Mouse (Mus musculus): ENCODE results near the gene Fam183b. TPM values are rescaled to one million over a fixed set of nuclear protein-coding genes. Genes with fewer than 3 reads are reported as not detected.
"Not testable (repeated sequence)": the region's sequence is repeated elsewhere in the genome, so short reads cannot be mapped to it uniquely, and the experiment has no call there.

The Fam183b gene
- 8.4 and 19.1 TPM in 2 replicates for polyA plus RNA-seq (2016; fragmentation: Nextera tagmentation; extraction: Ambion mirVana)

- 38% methylated on average over 14 of the region's 14 CpGs for WGBS
- H3K36me3 ChIP-seq: no peaks in the 10 kb centered on the region
- H3K9me3 ChIP-seq: no peaks in the 10 kb centered on the region
- 0 out of 2 replicates have a peak within 1 kb of the TSS, but pooled peaks have one; percentile 23 for H3K4me3 ChIP-seq
- no peaks in the 10 kb centered on the region for H3K27me3 ChIP-seq (ENCODE audit: insufficient read depth, poor library complexity, severe bottlenecking)
- peaks cover 16% of the 10 kb centered on the region for H3K4me1 ChIP-seq (replicated peaks)
- H3K27ac ChIP-seq: peak within 1 kb of the TSS; percentile 59
- DNase-seq (ENCODE audit: low spot score): peak; percentile 64
Measured at GRCm38 (mm10) chr11:58801558-58802228, at the start of gene Fam183b. Gene Fam183b (minus strand): TSS chr11:58801960.

DNA sequence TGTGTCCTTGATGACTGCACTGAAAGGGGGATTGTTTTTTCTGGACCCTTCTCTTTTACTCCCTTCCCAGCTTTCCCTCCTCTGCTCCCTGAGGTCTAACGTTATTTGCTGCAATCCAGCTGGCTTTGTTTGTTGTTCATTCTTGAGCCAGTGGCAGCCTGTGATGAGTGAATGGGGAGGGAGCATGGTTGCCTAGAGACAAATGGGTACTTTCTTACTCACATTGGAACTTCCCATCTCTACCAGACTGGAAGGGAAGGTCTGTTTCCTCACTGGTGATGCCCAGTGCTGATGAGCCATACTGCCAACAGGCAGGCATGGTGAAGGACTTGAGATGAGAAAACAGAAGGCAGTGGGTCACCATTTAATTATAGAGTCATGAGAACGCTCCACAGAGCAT, 48.0 kb upstream of the Fam183b start:
- no peak overlapping the region for H3K27ac ChIP-seq
- peaks cover 49% of the 10 kb centered on the region for H3K36me3 ChIP-seq
- H3K4me3 ChIP-seq: no peak overlapping the region
- no peaks in the 10 kb centered on the region for H3K27me3 ChIP-seq (ENCODE audit: insufficient read depth, poor library complexity, severe bottlenecking)
- 62% methylated on average over 2 of the region's 2 CpGs for WGBS
- H3K9me3 ChIP-seq: no peaks in the 10 kb centered on the region; the same call in 1 of the 2 replicates
- peaks cover 12% of the 10 kb centered on the region for H3K4me1 ChIP-seq (replicated peaks)
- no peak for DNase-seq (ENCODE audit: low spot score)

GRCm38 (mm10) chr11:58847636-58848035, 45.9 kb upstream of the Fam183b start:
- peaks cover 12% of the 10 kb centered on the region for H3K4me1 ChIP-seq (replicated peaks)
- H3K27me3 ChIP-seq (ENCODE audit: insufficient read depth, poor library complexity, severe bottlenecking): no peaks in the 10 kb centered on the region
- peak overlapping the region; percentile 83 for H3K4me3 ChIP-seq
- H3K27ac ChIP-seq: peak overlapping the region; percentile 88
- no peak for DNase-seq (ENCODE audit: low spot score)
- H3K9me3 ChIP-seq: no peaks in the 10 kb centered on the region; the same call in 1 of the 2 replicates
- peaks cover 38% of the 10 kb centered on the region for H3K36me3 ChIP-seq
- 46% methylated on average over 9 of the region's 9 CpGs for WGBS

- Histone ChIP-seq H3K27me3 (ENCODE audit: insufficient read depth, poor library complexity, severe bottlenecking) (no peaks in the 10 kb centered on the region), H3K36me3 (peaks cover 32% of the 10 kb centered on the region), H3K4me3 (peak within 1 kb of the TSS; percentile 83), H3K27ac (peak within 1 kb of the TSS; percentile 88), H3K4me1 (replicated peaks) (peaks cover 12% of the 10 kb centered on the region), H3K9me3 (no peaks in the 10 kb centered on the region; the same call in 1 of the 2 replicates)
- peak; percentile 87 for DNase-seq (ENCODE audit: low spot score)
- WGBS: under 1% methylated on average over 24 of the region's 24 CpGs
Measured at GRCm38 (mm10) chr11:58846919-58847461, 45.2 kb upstream of the Fam183b start, which contains the start of gene Gm12258. Gene Gm12258 (plus strand): TSS chr11:58847158.

DNA sequence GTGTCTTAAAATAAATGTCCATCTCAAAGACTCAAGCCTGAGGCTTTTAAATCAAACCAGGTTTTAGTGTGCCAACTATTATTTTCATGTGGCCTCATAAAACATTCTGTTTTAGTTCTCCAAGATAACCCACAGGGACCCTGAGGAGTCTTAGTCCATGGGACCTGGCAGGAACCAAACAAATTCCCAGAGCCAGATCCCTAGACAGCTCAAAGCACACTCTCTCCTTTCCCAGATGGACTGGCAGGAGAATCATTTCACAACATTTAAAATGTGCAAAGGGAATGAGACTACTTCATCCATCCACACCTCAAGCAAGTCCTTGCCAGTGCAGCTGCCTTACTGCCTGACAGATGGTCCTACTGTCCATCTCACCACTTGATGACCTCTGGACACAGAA, 37.2 kb upstream of the Fam183b start, which contains the start of gene Olfr311:
Gene Olfr311 (plus strand): TSS at position 301 of the 400 bp plus-strand sequence.
- H3K4me1 ChIP-seq (replicated peaks); H3K36me3 ChIP-seq; H3K4me3 ChIP-seq; DNase-seq (ENCODE audit: low spot score); H3K9me3 ChIP-seq; H3K27ac ChIP-seq; H3K27me3 ChIP-seq (ENCODE audit: insufficient read depth, poor library complexity, severe bottlenecking): not testable (repeated sequence)

DNA sequence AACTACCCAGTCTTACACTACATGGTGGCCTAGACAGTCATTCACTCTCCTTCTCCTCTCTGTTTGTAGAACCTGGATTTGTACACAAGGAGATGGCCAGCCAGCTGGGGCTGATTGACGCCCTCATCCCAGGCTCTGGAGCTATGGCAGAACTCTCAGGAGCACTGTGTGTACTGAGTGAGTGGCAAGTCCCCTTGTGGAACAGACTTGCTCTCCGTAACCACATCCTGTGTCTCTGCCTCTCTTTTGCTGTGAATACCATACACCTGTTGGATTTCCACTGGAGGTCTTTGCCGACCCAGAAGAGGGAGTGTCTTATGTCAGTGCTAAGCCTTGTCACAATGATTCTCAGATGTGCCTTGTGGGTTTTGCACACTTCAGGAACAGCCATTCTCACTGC, 30.8 kb upstream of the Fam183b start:
- not testable (repeated sequence) for H3K4me3 ChIP-seq; H3K27ac ChIP-seq; H3K9me3 ChIP-seq; H3K27me3 ChIP-seq (ENCODE audit: insufficient read depth, poor library complexity, severe bottlenecking); DNase-seq (ENCODE audit: low spot score); H3K4me1 ChIP-seq (replicated peaks); H3K36me3 ChIP-seq
- 81% methylated on average over 3 of the region's 3 CpGs for WGBS

DNA sequence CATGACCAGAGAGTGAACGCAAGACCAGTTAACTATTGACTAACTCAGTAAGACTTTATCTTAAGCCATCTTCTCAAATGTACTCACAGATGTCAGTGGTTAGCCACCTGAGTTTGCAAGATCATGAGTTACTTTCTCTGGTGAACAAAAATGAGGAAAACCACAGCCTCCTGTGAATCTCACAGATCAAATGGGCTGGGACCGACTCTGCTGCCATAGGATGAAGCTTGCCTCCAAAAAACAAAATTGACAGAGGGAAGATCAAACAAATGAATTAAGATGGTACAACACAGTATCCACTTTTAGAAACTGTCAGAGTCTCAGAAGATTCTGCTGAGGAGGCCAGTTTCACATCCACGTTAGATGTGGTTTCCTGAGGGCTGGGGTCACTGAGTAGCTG, 28.0 kb upstream of the Fam183b start:
- no peaks in the 10 kb centered on the region for H3K9me3 ChIP-seq
- H3K27ac ChIP-seq: no peak overlapping the region
- 90% methylated on average over 3 of the region's 3 CpGs for WGBS
- no peak overlapping the region for H3K4me3 ChIP-seq
- H3K4me1 ChIP-seq (replicated peaks): no peaks in the 10 kb centered on the region
- DNase-seq (ENCODE audit: low spot score): no peak
- H3K27me3 ChIP-seq (ENCODE audit: insufficient read depth, poor library complexity, severe bottlenecking): no peaks in the 10 kb centered on the region
- H3K36me3 ChIP-seq: no peaks in the 10 kb centered on the region

- DNase-seq (ENCODE audit: low spot score); H3K4me1 ChIP-seq (replicated peaks); H3K27ac ChIP-seq; H3K36me3 ChIP-seq; H3K4me3 ChIP-seq; H3K27me3 ChIP-seq (ENCODE audit: insufficient read depth, poor library complexity, severe bottlenecking); H3K9me3 ChIP-seq: not testable (repeated sequence)
Measured at GRCm38 (mm10) chr11:58828937-58829336, 27.2 kb upstream of the Fam183b start, which contains the start of gene Olfr312. Gene Olfr312 (plus strand): TSS chr11:58829237.

DNA sequence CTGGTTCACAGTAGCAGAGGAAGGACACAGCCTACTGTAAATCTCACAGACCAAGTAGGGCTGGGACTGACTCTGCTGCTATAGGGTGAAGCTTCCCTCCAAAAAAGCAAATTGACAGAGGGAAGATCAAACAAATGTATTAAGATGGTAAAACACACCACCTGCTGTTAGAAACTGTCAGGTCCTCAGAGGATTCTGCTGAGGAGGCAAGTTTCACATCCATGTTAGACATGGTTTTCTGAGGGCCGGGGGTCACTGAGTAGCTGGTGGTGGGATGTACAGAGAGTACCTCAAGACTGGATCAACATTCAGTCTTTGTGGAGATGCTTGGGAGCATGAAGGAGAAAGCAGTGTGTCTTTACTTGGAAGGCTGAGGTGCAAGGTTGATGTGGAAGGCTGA, 13.9 kb upstream of the Fam183b start:
- no peak for DNase-seq (ENCODE audit: low spot score)
- Histone ChIP-seq H3K4me1 (replicated peaks) (no peaks in the 10 kb centered on the region), H3K27ac (no peak overlapping the region), H3K9me3 (no peaks in the 10 kb centered on the region), H3K36me3 (no peaks in the 10 kb centered on the region), H3K27me3 (ENCODE audit: insufficient read depth, poor library complexity, severe bottlenecking) (no peaks in the 10 kb centered on the region), H3K4me3 (no peak overlapping the region)
- 82% methylated on average over 1 of the region's 1 CpGs for WGBS

DNA sequence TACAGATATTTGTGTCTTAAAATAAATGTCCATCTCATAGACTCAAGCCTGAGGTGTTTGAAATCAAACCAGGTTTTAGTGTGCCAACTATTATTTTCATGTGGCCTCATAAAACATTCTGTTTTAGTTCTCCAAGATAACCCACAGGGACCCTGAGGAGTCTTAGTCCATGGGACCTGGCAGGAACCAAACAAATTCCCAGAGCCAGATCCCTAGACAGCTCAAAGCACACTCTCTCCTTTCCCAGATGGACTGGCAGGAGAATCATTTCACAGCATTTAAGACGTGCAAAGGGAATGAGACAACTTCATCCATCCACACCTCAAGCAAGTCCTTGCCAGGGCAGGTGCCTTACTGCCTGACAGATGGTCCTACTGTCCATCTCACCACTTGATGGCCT, 12.9 kb upstream of the Fam183b start, which contains the start of gene Olfr313:
Gene Olfr313 (plus strand): TSS at position 301 of the 400 bp plus-strand sequence.
- not testable (repeated sequence) for H3K9me3 ChIP-seq; DNase-seq (ENCODE audit: low spot score); H3K36me3 ChIP-seq; H3K4me3 ChIP-seq; H3K4me1 ChIP-seq (replicated peaks); H3K27me3 ChIP-seq (ENCODE audit: insufficient read depth, poor library complexity, severe bottlenecking); H3K27ac ChIP-seq
- 66% methylated on average over 1 of the region's 1 CpGs for WGBS

GRCm38 (mm10) chr11:58812001-58812400, 10.2 kb upstream of the Fam183b start:
- H3K36me3 ChIP-seq: no peaks in the 10 kb centered on the region
- H3K4me1 ChIP-seq (replicated peaks): no peaks in the 10 kb centered on the region
- no peak overlapping the region for H3K27ac ChIP-seq
- 2% methylated on average over 1 of the region's 1 CpGs for WGBS
- DNase-seq (ENCODE audit: low spot score): no peak
- H3K9me3 ChIP-seq: no peaks in the 10 kb centered on the region
- H3K4me3 ChIP-seq: no peak overlapping the region
- H3K27me3 ChIP-seq (ENCODE audit: insufficient read depth, poor library complexity, severe bottlenecking): no peaks in the 10 kb centered on the region

DNA sequence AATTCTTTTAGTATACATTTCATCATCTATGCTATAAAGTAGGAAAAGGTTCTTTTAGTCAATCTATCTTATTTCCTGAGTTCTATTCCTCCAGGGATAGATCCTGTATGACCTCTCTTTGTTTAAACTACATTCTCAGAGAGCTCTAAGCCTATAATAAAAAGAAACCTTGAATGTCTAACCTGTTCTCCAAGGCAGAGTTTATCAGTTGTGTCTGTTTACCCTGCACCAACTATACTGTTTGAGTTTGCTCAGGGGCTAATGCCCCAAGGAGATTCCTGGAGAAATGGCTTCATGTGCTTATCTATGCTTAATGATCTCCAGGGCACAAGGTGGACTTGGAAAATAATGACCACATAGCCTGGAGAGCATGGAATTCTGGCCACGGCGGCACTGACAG, 2.6 kb upstream of the Fam183b start:
- Histone ChIP-seq H3K4me1 (replicated peaks) (peaks cover 16% of the 10 kb centered on the region), H3K9me3 (no peaks in the 10 kb centered on the region), H3K27me3 (ENCODE audit: insufficient read depth, poor library complexity, severe bottlenecking) (no peaks in the 10 kb centered on the region), H3K27ac (no peak overlapping the region), H3K4me3 (no peak overlapping the region), H3K36me3 (no peaks in the 10 kb centered on the region)
- no peak for DNase-seq (ENCODE audit: low spot score)
- 93% methylated on average over 2 of the region's 2 CpGs for WGBS

DNA sequence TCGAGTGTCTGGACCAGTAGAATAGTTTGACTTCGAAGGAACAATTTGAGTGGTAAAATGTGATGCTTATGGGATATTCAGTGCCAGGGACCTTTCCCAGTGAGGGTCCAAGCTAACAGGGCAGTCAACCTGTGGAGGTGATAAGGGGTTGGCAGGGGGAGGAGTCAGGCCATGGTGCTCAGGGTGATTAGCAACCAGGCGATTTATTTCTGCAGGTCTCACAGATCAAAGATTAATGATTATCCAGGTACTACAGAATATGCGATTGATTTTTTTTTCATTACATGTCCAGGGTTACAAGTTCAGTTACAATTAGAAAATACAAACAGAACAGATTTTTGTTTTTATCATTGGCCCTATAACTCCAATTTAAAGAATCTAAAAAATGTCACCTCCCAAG, 2.1 kb upstream of the Fam183b start:
- no peak for DNase-seq (ENCODE audit: low spot score)
- Histone ChIP-seq H3K4me1 (replicated peaks) (peaks cover 16% of the 10 kb centered on the region), H3K27ac (no peak overlapping the region), H3K27me3 (ENCODE audit: insufficient read depth, poor library complexity, severe bottlenecking) (no peaks in the 10 kb centered on the region), H3K4me3 (no peak overlapping the region), H3K36me3 (no peaks in the 10 kb centered on the region), H3K9me3 (no peaks in the 10 kb centered on the region)
- 81% methylated on average over 4 of the region's 4 CpGs for WGBS
